Mouse (Mus musculus) testis, adult 2 months (tissue): ENCODE measurements around the gene Ms4a15.

Experiments used
- CTCF ChIP-seq: fragments of 200-500 bp; IDR thresholded peaks from 2 replicates; pipeline ENCODE4 v1.5.1; 2012; ENCODE audit warnings: low read depth, mild to moderate bottlenecking, inconsistent platforms, low read length, moderate library complexity; ENCODE audit not compliant: control insufficient read depth, insufficient read depth, insufficient replicate concordance
- POLR2A ChIP-seq: fragments of 200-500 bp; IDR thresholded peaks from 2 replicates; pipeline ENCODE4 v1.6.1; 2012; ENCODE audit warnings: low read depth, mild to moderate bottlenecking, inconsistent platforms, low read length, moderate library complexity; ENCODE audit not compliant: control insufficient read depth

GRCm38 (mm10) chr19:10949112-10949511 is 43.9 kb downstream of the Ms4a15 start, which contains the start of gene Ccdc86:
- TF ChIP-seq CTCF: no peak
- TF ChIP-seq POLR2A: peak; percentile 88
